Mouse (Mus musculus) forebrain, embryonic 15.5 days (tissue): ENCODE data around the gene Atp1a1. TPM values are rescaled to one million over a fixed set of nuclear protein-coding genes. Genes with fewer than 3 reads are reported as not detected.

Source experiments
- ATAC-seq: fragments of 200-750 bp; cut with Nextera tagmentation; replicated peaks from 2 replicates; pipeline ENCODE4 v1.8.0; 2017; ENCODE audit warnings: mild to moderate bottlenecking, moderate TSS enrichment, moderate library complexity
- H3K27ac ChIP-seq: fragments of 300-500 bp; sonication (generic); replicated peaks from 2 replicates; pipeline ENCODE4 v1.5.1; 2015; ENCODE audit warnings: mild to moderate bottlenecking, inconsistent platforms
- H3K27me3 ChIP-seq: fragments of 300-500 bp; sonication (generic); 2 replicates; pipeline ENCODE4 v1.6.1; 2015; ENCODE audit warnings: inconsistent platforms
- H3K36me3 ChIP-seq: fragments of 300-500 bp; sonication (generic); 2 replicates; pipeline ENCODE4 v1.6.1; 2015; ENCODE audit warnings: mild to moderate bottlenecking, inconsistent platforms
- H3K4me1 ChIP-seq: fragments of 300-500 bp; sonication (generic); 2 replicates; pipeline ENCODE4 v1.6.1; 2015; ENCODE audit warnings: inconsistent platforms
- H3K4me2 ChIP-seq: fragments of 300-500 bp; sonication (generic); replicated peaks from 2 replicates; pipeline ENCODE4 v1.6.1; 2015; ENCODE audit warnings: mild to moderate bottlenecking, inconsistent platforms
- H3K4me3 ChIP-seq: fragments of 300-500 bp; sonication (generic); 2 replicates; pipeline ENCODE4 v1.5.1; 2015; ENCODE audit warnings: mild to moderate bottlenecking, inconsistent platforms
- H3K9ac ChIP-seq: fragments of 300-500 bp; sonication (generic); replicated peaks from 2 replicates; pipeline ENCODE4 v1.6.1; 2015; ENCODE audit warnings: mild to moderate bottlenecking, inconsistent platforms
- H3K9me3 ChIP-seq: fragments of 300-500 bp; sonication (generic); 2 replicates; pipeline ENCODE4 v1.6.1; 2016; ENCODE audit warnings: inconsistent platforms
- WGBS: fragments of 180-500 bp; shearing (Covaris S2); methylation state at CpG from one replicate; pipeline ENCODE4 v1.1.7; 2015; ENCODE audit warnings: mixed read lengths; 5-methylcytosine and 5-hydroxymethylcytosine counted together
- polyA plus RNA-seq: library from polyadenylated mRNA; unstranded; fragments of >200 nt; fragmentation: Nextera tagmentation; extraction: Ambion mirVana; gene quantifications from 2 replicates; pipeline ENCODE4 v1.2.1, GENCODE M21; 2015

Gene Atp1a1
- polyA plus RNA-seq, 1 experiment from 2014 or later: 39.7 TPM

- Histone ChIP-seq H3K36me3 (no peaks in the 10 kb centered on the region), H3K9me3 (no peaks in the 10 kb centered on the region), H3K9ac (no peak overlapping the region), H3K4me3 (no peak overlapping the region), H3K27me3 (no peaks in the 10 kb centered on the region), H3K4me2 (no peak overlapping the region), H3K27ac (0 out of 2 replicates have a peak overlapping the region, but pooled peaks have one; percentile 21), H3K4me1 (peaks cover 37% of the 10 kb centered on the region)
- ATAC-seq: no peak
- 57% methylated on average over 7 of the region's 7 CpGs for WGBS
Observed at GRCm38 (mm10) chr3:101606861-101607455, 2.5 kb upstream of the Atp1a1 start.

GRCm38 (mm10) chr3:101605721-101606120, 1.2 kb upstream of the Atp1a1 start:
- no peaks in the 10 kb centered on the region for H3K27me3 ChIP-seq
- peaks cover 39% of the 10 kb centered on the region for H3K4me1 ChIP-seq
- ATAC-seq: no peak
- no peak overlapping the region for H3K27ac ChIP-seq
- no peak overlapping the region for H3K9ac ChIP-seq
- no peak overlapping the region for H3K4me2 ChIP-seq
- H3K4me3 ChIP-seq: no peak overlapping the region
- H3K9me3 ChIP-seq: no peaks in the 10 kb centered on the region
- 70% methylated on average over 2 of the region's 2 CpGs for WGBS
- H3K36me3 ChIP-seq: no peaks in the 10 kb centered on the region

- no peaks in the 10 kb centered on the region for H3K36me3 ChIP-seq
- no peak overlapping the region for H3K9ac ChIP-seq
- no peaks in the 10 kb centered on the region for H3K27me3 ChIP-seq
- H3K9me3 ChIP-seq: no peaks in the 10 kb centered on the region
- peak overlapping the region; percentile 79 for H3K4me3 ChIP-seq
- 24% methylated on average over 5 of the region's 5 CpGs for WGBS
- H3K4me2 ChIP-seq: peak overlapping the region; percentile 82
- peaks cover 43% of the 10 kb centered on the region for H3K4me1 ChIP-seq
- no peak overlapping the region for H3K27ac ChIP-seq
- ATAC-seq: no peak
Observed at GRCm38 (mm10) chr3:101605291-101605690, 807 bp upstream of the Atp1a1 start.

- Histone ChIP-seq H3K27me3 (no peaks in the 10 kb centered on the region), H3K27ac (peak overlapping the region; percentile 96), H3K36me3 (no peaks in the 10 kb centered on the region), H3K4me2 (peak overlapping the region; percentile 82), H3K4me1 (peaks cover 57% of the 10 kb centered on the region), H3K9me3 (no peaks in the 10 kb centered on the region), H3K4me3 (peak overlapping the region; percentile 79), H3K9ac (peak overlapping the region; percentile 91)
- WGBS: under 1% methylated on average over 51 of the region's 68 CpGs
- ATAC-seq: peak; percentile 81
Observed at GRCm38 (mm10) chr3:101603661-101604549, 579 bp downstream of the Atp1a1 start.

- no peaks in the 10 kb centered on the region for H3K9me3 ChIP-seq
- H3K4me3 ChIP-seq: peak overlapping the region; percentile 79
- ATAC-seq: no peak
- peak overlapping the region; percentile 82 for H3K4me2 ChIP-seq
- H3K27ac ChIP-seq: no peak overlapping the region
- H3K27me3 ChIP-seq: no peaks in the 10 kb centered on the region
- H3K9ac ChIP-seq: peak overlapping the region; percentile 91
- no peaks in the 10 kb centered on the region for H3K36me3 ChIP-seq
- peaks cover 64% of the 10 kb centered on the region for H3K4me1 ChIP-seq
- 26% methylated on average over 7 of the region's 7 CpGs for WGBS
Observed at GRCm38 (mm10) chr3:101603194-101603593, 1.3 kb downstream of the Atp1a1 start.

GRCm38 (mm10) chr3:101602511-101603055, 1.9 kb downstream of the Atp1a1 start:
- Histone ChIP-seq H3K4me1 (peaks cover 70% of the 10 kb centered on the region), H3K27me3 (no peaks in the 10 kb centered on the region), H3K9me3 (no peaks in the 10 kb centered on the region), H3K4me3 (peak overlapping the region; percentile 79; the same call in 1 of the 2 replicates), H3K27ac (no peak overlapping the region), H3K9ac (no peak overlapping the region), H3K4me2 (peak overlapping the region; percentile 82), H3K36me3 (no peaks in the 10 kb centered on the region)
- 77% methylated on average over 4 of the region's 4 CpGs for WGBS
- ATAC-seq: no peak

- Histone ChIP-seq H3K4me3 (no peak overlapping the region), H3K36me3 (no peaks in the 10 kb centered on the region), H3K9ac (no peak overlapping the region), H3K4me2 (0 out of 2 replicates have a peak overlapping the region, but pooled peaks have one; percentile 6), H3K4me1 (peaks cover 72% of the 10 kb centered on the region), H3K27me3 (no peaks in the 10 kb centered on the region), H3K27ac (no peak overlapping the region), H3K9me3 (no peaks in the 10 kb centered on the region)
- no peak for ATAC-seq
- WGBS: 42% methylated on average over 4 of the region's 4 CpGs
Observed at GRCm38 (mm10) chr3:101601687-101602086, 2.8 kb downstream of the Atp1a1 start.

GRCm38 (mm10) chr3:101601003-101601525, 3.4 kb downstream of the Atp1a1 start:
- Histone ChIP-seq H3K36me3 (no peaks in the 10 kb centered on the region), H3K27ac (no peak overlapping the region), H3K4me1 (peaks cover 78% of the 10 kb centered on the region), H3K9me3 (no peaks in the 10 kb centered on the region), H3K4me2 (0 out of 2 replicates have a peak overlapping the region, but pooled peaks have one; percentile 2), H3K4me3 (no peak overlapping the region), H3K9ac (no peak overlapping the region), H3K27me3 (no peaks in the 10 kb centered on the region)
- no peak for ATAC-seq
- WGBS: 46% methylated on average over 8 of the region's 8 CpGs

- 13% methylated on average over 4 of the region's 4 CpGs for WGBS
- ATAC-seq: no peak
- no peak overlapping the region for H3K4me3 ChIP-seq
- H3K4me1 ChIP-seq: peaks cover 78% of the 10 kb centered on the region
- 0 out of 2 replicates have a peak overlapping the region, but pooled peaks have one; percentile 2 for H3K4me2 ChIP-seq
- H3K27me3 ChIP-seq: no peaks in the 10 kb centered on the region
- 0 out of 2 replicates have a peak overlapping the region, but pooled peaks have one; percentile 33 for H3K27ac ChIP-seq
- no peak overlapping the region for H3K9ac ChIP-seq
- H3K9me3 ChIP-seq: no peaks in the 10 kb centered on the region
- H3K36me3 ChIP-seq: no peaks in the 10 kb centered on the region
Observed at GRCm38 (mm10) chr3:101599920-101600741, 4.4 kb downstream of the Atp1a1 start.

GRCm38 (mm10) chr3:101599191-101599919, 5.1 kb downstream of the Atp1a1 start:
- H3K9ac ChIP-seq: no peak overlapping the region
- H3K4me2 ChIP-seq: no peak overlapping the region
- no peak for ATAC-seq
- no peaks in the 10 kb centered on the region for H3K27me3 ChIP-seq
- H3K4me3 ChIP-seq: no peak overlapping the region
- peaks cover 77% of the 10 kb centered on the region for H3K4me1 ChIP-seq
- H3K9me3 ChIP-seq: no peaks in the 10 kb centered on the region
- 58% methylated on average over 8 of the region's 8 CpGs for WGBS
- H3K36me3 ChIP-seq: no peaks in the 10 kb centered on the region
- H3K27ac ChIP-seq: 0 out of 2 replicates have a peak overlapping the region, but pooled peaks have one; percentile 29
